ENCODE assay signal across 29 mouse cellular contexts in the genomic region with DNA sequence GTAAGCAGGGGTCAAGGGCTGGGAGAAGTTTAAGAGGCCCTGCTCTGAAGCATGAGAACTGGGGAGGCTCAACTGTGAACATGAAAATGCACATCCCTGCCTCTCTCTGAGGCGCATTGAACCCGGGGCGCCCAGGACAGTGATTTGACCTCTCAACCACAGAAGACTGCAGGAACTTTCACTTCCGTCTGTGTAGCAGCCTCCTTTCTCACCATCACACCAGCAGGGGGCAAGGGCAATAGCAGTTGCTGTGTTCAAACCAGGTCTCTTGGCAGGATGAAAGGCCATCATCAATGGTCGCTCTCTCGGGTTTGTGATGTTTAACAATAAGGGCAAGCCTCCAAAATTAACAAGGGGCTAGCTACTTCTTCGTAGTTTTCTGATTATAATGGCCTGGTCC. TPM values are rescaled to one million over a fixed set of nuclear protein-coding genes. Genes with fewer than 3 reads are reported as not detected.
DNase-seq lines count a peak whose midpoint lies in the region; ATAC-seq and TF ChIP-seq lines count a peak whose summit lies in the region.
"Had no signal": no experiment of that assay in that cellular context is flagged by ENCODE, and none has a peak within 500 bp of the region (broad histone marks: within the 10 kb centered on the region; RNA-seq: fewer than 3 reads in every experiment).

No protein-coding gene starts in this region.

- no peak for DNase-seq in midbrain, postnatal 0 days (ENCODE audit: low spot score)
- DNase-seq in R1 (ENCODE audit: low read depth, low spot score): peak; percentile 70
- DNase-seq in right cerebral cortex, postnatal 36 days (ENCODE audit: low spot score in 2 of 2): no peak
- no peak for DNase-seq in left cerebral cortex, postnatal 36 days (ENCODE audit: low spot score in 2 of 2)
- DNase-seq in testis, postnatal 14 days (ENCODE audit: low spot score): no peak
- DNase-seq: adrenal gland, adult 8-10 months; cerebellum, adult 8-10 months; cerebellum, postnatal 25 days; gastrocnemius, adult 2 months; gastrocnemius, postnatal 36 days; heart, postnatal 14 days; kidney, adult 9 months; kidney, postnatal 10 days; layer of hippocampus, adult 9-11 months; liver, postnatal 0 days; lung, postnatal 36 days; thymus, adult 18-20 months; thymus, postnatal 25 days had no signal

- no peaks in the 10 kb centered on the region for H3K36me3 ChIP-seq in midbrain, postnatal 0 days (ENCODE audit: insufficient read depth, low read length)
- no peaks in the 10 kb centered on the region for H3K36me3 ChIP-seq in midbrain, embryonic 13.5 days
- H3K36me3 ChIP-seq: embryonic facial prominence, embryonic 12.5 days; forebrain, embryonic 15.5 days; limb, embryonic 12.5 days; midbrain, embryonic 15.5 days; neural tube, embryonic 12.5 days had no signal

- no peak overlapping the region for H3K27ac ChIP-seq in midbrain, postnatal 0 days (ENCODE audit: low read depth, low read length)
- H3K27ac ChIP-seq in midbrain, embryonic 13.5 days: no peak overlapping the region
- H3K27ac ChIP-seq: embryonic facial prominence, embryonic 12.5 days; forebrain, embryonic 15.5 days; gastrocnemius, adult 2 months; hindbrain, embryonic 10.5 days; limb, embryonic 12.5 days; midbrain, embryonic 15.5 days; neural tube, embryonic 12.5 days had no signal

- no peak for ATAC-seq in midbrain, postnatal 0 days (ENCODE audit: low FRiP score)
- ATAC-seq in midbrain, embryonic 13.5 days: no peak
- peak; percentile 74 for ATAC-seq in megakaryocyte progenitor cell, adult 5-6 weeks (replicated peaks; ENCODE audit: poor library complexity)
- ATAC-seq: forebrain, embryonic 15.5 days; hindbrain, embryonic 16.5 days; liver, postnatal 0 days; midbrain, embryonic 15.5 days had no signal

- no peaks in the 10 kb centered on the region for H3K9me3 ChIP-seq in midbrain, postnatal 0 days (ENCODE audit: low read length)
- H3K9me3 ChIP-seq in midbrain, embryonic 13.5 days: no peaks in the 10 kb centered on the region
- H3K9me3 ChIP-seq: embryonic facial prominence, embryonic 12.5 days; forebrain, embryonic 15.5 days; hindbrain, embryonic 10.5 days; limb, embryonic 12.5 days; midbrain, embryonic 15.5 days; neural tube, embryonic 12.5 days had no signal

- H3K4me1 ChIP-seq in midbrain, postnatal 0 days (ENCODE audit: insufficient read depth, low read length): no peaks in the 10 kb centered on the region
- no peaks in the 10 kb centered on the region for H3K4me1 ChIP-seq in midbrain, embryonic 13.5 days (replicated peaks)
- H3K4me1 ChIP-seq: embryonic facial prominence, embryonic 12.5 days; forebrain, embryonic 15.5 days; hindbrain, embryonic 10.5 days; limb, embryonic 12.5 days; midbrain, embryonic 15.5 days; neural tube, embryonic 12.5 days had no signal

- TF ChIP-seq CTCF in midbrain, postnatal 0 days (IDR thresholded peaks at IDR 0.05): 0 out of 2 replicates have a peak, but pooled peaks have one; percentile 3

- WGBS in midbrain, postnatal 0 days: 74% methylated on average over 7 of the region's 7 CpGs
- WGBS in midbrain, embryonic 13.5 days: 68% methylated on average over 7 of the region's 7 CpGs

- H3K9ac ChIP-seq in midbrain, postnatal 0 days (replicated peaks; ENCODE audit: low read length, poor library complexity, severe bottlenecking): no peak overlapping the region
- H3K9ac ChIP-seq in midbrain, embryonic 13.5 days (replicated peaks): no peak overlapping the region
- H3K9ac ChIP-seq: embryonic facial prominence, embryonic 12.5 days; forebrain, embryonic 15.5 days; limb, embryonic 12.5 days; liver, postnatal 0 days; midbrain, embryonic 15.5 days; neural tube, embryonic 12.5 days had no signal

- H3K27me3 ChIP-seq in midbrain, postnatal 0 days (ENCODE audit: insufficient read depth, low read length): no peaks in the 10 kb centered on the region
- no peaks in the 10 kb centered on the region for H3K27me3 ChIP-seq in midbrain, embryonic 13.5 days
- H3K27me3 ChIP-seq: embryonic facial prominence, embryonic 12.5 days; forebrain, embryonic 15.5 days; limb, embryonic 12.5 days; midbrain, embryonic 15.5 days; neural tube, embryonic 12.5 days had no signal

- H3K4me2 ChIP-seq in midbrain, postnatal 0 days (ENCODE audit: low read depth, low read length, poor library complexity, severe bottlenecking): no peak overlapping the region
- no peak overlapping the region for H3K4me2 ChIP-seq in midbrain, embryonic 13.5 days (replicated peaks)
- H3K4me2 ChIP-seq: embryonic facial prominence, embryonic 12.5 days; forebrain, embryonic 15.5 days; limb, embryonic 12.5 days; liver, embryonic 11.5 days; midbrain, embryonic 15.5 days; neural tube, embryonic 12.5 days had no signal

- intact Hi-C loops in left cerebral cortex, postnatal 36 days (cut with DNase I): no loop called here

- H3K4me3 ChIP-seq in midbrain, postnatal 0 days (ENCODE audit: low read depth, low read length): no peak overlapping the region
- H3K4me3 ChIP-seq in midbrain, embryonic 13.5 days (replicated peaks): no peak overlapping the region
- H3K4me3 ChIP-seq: embryonic facial prominence, embryonic 12.5 days; forebrain, embryonic 15.5 days; gastrocnemius, adult 2 months; hindbrain, embryonic 10.5 days; limb, embryonic 12.5 days; midbrain, embryonic 15.5 days; myocyte; neural tube, embryonic 12.5 days had no signal

RNA-seq across cellular contexts. Expression of a gene that starts 7.7 kb away (rescaled TPM):
- 3.0 and 9.6 TPM in 2 replicates for total RNA-seq in midbrain, postnatal 0 days (2014; rRNA removed)
- polyA plus RNA-seq in midbrain, postnatal 0 days (2015; fragmentation: Nextera tagmentation; extraction: Ambion mirVana): 3.2 and 3.9 TPM in 2 replicates
- polyA plus RNA-seq in midbrain, embryonic 13.5 days (2015; fragmentation: Nextera tagmentation; extraction: Ambion mirVana): 4.1 and 5.5 TPM in 2 replicates
- 12.6 and 17.9 TPM in 2 replicates for total RNA-seq in megakaryocyte progenitor cell, adult 5-6 weeks (2015)
- 24.9 and 34.4 TPM in 2 replicates for total RNA-seq in megakaryocyte progenitor cell, adult 5-6 weeks (2017)
- 1 to 10 TPM; 2.7 to 4.2 TPM for total RNA-seq in left cerebral cortex, postnatal 36 days (2021)

RNA-seq across cellular contexts. Expression of a gene that starts 8.0 kb away (rescaled TPM):
- total RNA-seq in midbrain, postnatal 0 days (2014; rRNA removed): 35.1 and 36.0 TPM in 2 replicates
- 63.9 and 67.0 TPM in 2 replicates for polyA plus RNA-seq in midbrain, postnatal 0 days (2015; fragmentation: Nextera tagmentation; extraction: Ambion mirVana)
- polyA plus RNA-seq in midbrain, embryonic 13.5 days (2015; fragmentation: Nextera tagmentation; extraction: Ambion mirVana): 20.3 and 21.7 TPM in 2 replicates
- 3.8 and 4.9 TPM in 2 replicates for total RNA-seq in megakaryocyte progenitor cell, adult 5-6 weeks (2015)
- total RNA-seq in megakaryocyte progenitor cell, adult 5-6 weeks (2017): 2.3 and 4.1 TPM in 2 replicates
- total RNA-seq in left cerebral cortex, postnatal 36 days (2021): 10 to 100 TPM; 16.5 to 19.3 TPM

RNA-seq across cellular contexts. Expression of a gene that starts 45.7 kb away (rescaled TPM):
- 15.6 and 27.1 TPM in 2 replicates for total RNA-seq in midbrain, postnatal 0 days (2014; rRNA removed)
- 11.2 and 13.7 TPM in 2 replicates for polyA plus RNA-seq in midbrain, postnatal 0 days (2015; fragmentation: Nextera tagmentation; extraction: Ambion mirVana)
- polyA plus RNA-seq in midbrain, embryonic 13.5 days (2015; fragmentation: Nextera tagmentation; extraction: Ambion mirVana): 21.5 and 22.5 TPM in 2 replicates
- total RNA-seq in megakaryocyte progenitor cell, adult 5-6 weeks (2015): 21.0 and 24.8 TPM in 2 replicates
- total RNA-seq in megakaryocyte progenitor cell, adult 5-6 weeks (2017): 13.5 and 17.7 TPM in 2 replicates
- 10 to 100 TPM; 11.4 to 17.9 TPM for total RNA-seq in left cerebral cortex, postnatal 36 days (2021)
